Mouse (Mus musculus): ENCODE data around the gene Serpina5. TPM values are rescaled to one million over a fixed set of nuclear protein-coding genes. Genes with fewer than 3 reads are reported as not detected.

Serpina5 gene
- polyA plus RNA-seq, 1 experiment: not detected

DNA sequence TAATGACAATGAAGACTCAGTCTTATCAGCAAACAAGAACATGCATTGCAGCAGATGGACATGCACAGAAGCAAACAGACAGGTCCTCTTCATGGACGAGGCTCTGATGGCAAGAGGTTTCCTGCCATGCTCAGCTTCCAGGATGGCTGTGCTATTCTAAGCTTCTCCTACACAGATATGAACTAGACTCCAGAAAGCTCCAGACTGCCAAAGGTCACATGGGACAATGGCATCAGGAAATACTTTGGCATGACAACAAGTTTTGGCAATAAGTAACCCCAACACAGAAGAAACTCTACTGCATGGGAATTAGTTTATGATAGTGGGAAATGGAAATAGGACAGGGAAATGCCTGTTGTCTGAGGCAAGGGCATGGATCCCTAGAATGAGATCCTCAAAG, 42.4 kb downstream of the Serpina5 start:
- Histone ChIP-seq H3K4me1 (ENCODE audit: control insufficient read depth, insufficient read depth, low read length) (no peaks in the 10 kb centered on the region; the same call in 1 of the 2 replicates), H3K4me3 (ENCODE audit: insufficient read depth, low read depth, low read length) (no peak overlapping the region), H3K27me3 (replicated peaks; ENCODE audit: control insufficient read depth, insufficient read depth, low read length) (no peaks in the 10 kb centered on the region), H3K27ac (ENCODE audit: insufficient read depth, low read depth, low read length) (no peak overlapping the region), H3K36me3 (ENCODE audit: control insufficient read depth, insufficient read depth, low read length) (no peaks in the 10 kb centered on the region)
- TF ChIP-seq POLR2A (IDR thresholded peaks at IDR 0.05; ENCODE audit: low read depth, low read length) (no peak), CTCF (conservative IDR thresholded peaks at IDR 0.05; ENCODE audit: insufficient read depth, insufficient read length, low read depth, low read length) (no peak)
- peak; percentile 72 for DNase-seq
- 53% methylated on average over 1 of the region's 1 CpGs for WGBS

- Histone ChIP-seq H3K4me1 (ENCODE audit: control insufficient read depth, insufficient read depth, low read length) (no peaks in the 10 kb centered on the region; the same call in 1 of the 2 replicates), H3K36me3 (ENCODE audit: control insufficient read depth, insufficient read depth, low read length) (no peaks in the 10 kb centered on the region), H3K27ac (ENCODE audit: insufficient read depth, low read depth, low read length) (no peak overlapping the region), H3K27me3 (replicated peaks; ENCODE audit: control insufficient read depth, insufficient read depth, low read length) (no peaks in the 10 kb centered on the region), H3K4me3 (ENCODE audit: insufficient read depth, low read depth, low read length) (no peak overlapping the region)
- TF ChIP-seq POLR2A (IDR thresholded peaks at IDR 0.05; ENCODE audit: low read depth, low read length): no peak
- no peak for TF ChIP-seq CTCF (conservative IDR thresholded peaks at IDR 0.05; ENCODE audit: insufficient read depth, insufficient read length, low read depth, low read length)
- WGBS: 88% methylated on average over 2 of the region's 2 CpGs
- DNase-seq: no peak
Observed at GRCm38 (mm10) chr12:104145571-104145970, 44.7 kb downstream of the Serpina5 start.

- Histone ChIP-seq H3K36me3 (ENCODE audit: control insufficient read depth, insufficient read depth, low read length) (no peaks in the 10 kb centered on the region), H3K27ac (ENCODE audit: insufficient read depth, low read depth, low read length) (no peak overlapping the region), H3K27me3 (replicated peaks; ENCODE audit: control insufficient read depth, insufficient read depth, low read length) (no peaks in the 10 kb centered on the region), H3K4me3 (ENCODE audit: insufficient read depth, low read depth, low read length) (no peak overlapping the region), H3K4me1 (ENCODE audit: control insufficient read depth, insufficient read depth, low read length) (no peaks in the 10 kb centered on the region)
- TF ChIP-seq POLR2A (IDR thresholded peaks at IDR 0.05; ENCODE audit: low read depth, low read length) (no peak), CTCF (conservative IDR thresholded peaks at IDR 0.05; ENCODE audit: insufficient read depth, insufficient read length, low read depth, low read length) (no peak)
- no peak for DNase-seq
- WGBS: 54% methylated on average over 2 of the region's 2 CpGs
Observed at GRCm38 (mm10) chr12:104151989-104152388, 51.1 kb downstream of the Serpina5 start.

GRCm38 (mm10) chr12:104153041-104153645, 52.2 kb downstream of the Serpina5 start:
- DNase-seq: no peak
- Histone ChIP-seq H3K4me3 (ENCODE audit: insufficient read depth, low read depth, low read length) (no peak overlapping the region), H3K27ac (ENCODE audit: insufficient read depth, low read depth, low read length) (no peak overlapping the region), H3K27me3 (replicated peaks; ENCODE audit: control insufficient read depth, insufficient read depth, low read length) (no peaks in the 10 kb centered on the region), H3K36me3 (ENCODE audit: control insufficient read depth, insufficient read depth, low read length) (no peaks in the 10 kb centered on the region), H3K4me1 (ENCODE audit: control insufficient read depth, insufficient read depth, low read length) (no peaks in the 10 kb centered on the region)
- 69% methylated on average over 3 of the region's 3 CpGs for WGBS
- no peak for TF ChIP-seq POLR2A (IDR thresholded peaks at IDR 0.05; ENCODE audit: low read depth, low read length)
- TF ChIP-seq CTCF (conservative IDR thresholded peaks at IDR 0.05; ENCODE audit: insufficient read depth, insufficient read length, low read depth, low read length): no peak

GRCm38 (mm10) chr12:104153656-104154055, 52.7 kb downstream of the Serpina5 start, which contains the start of gene Serpina3c:
Serpina3c (minus strand) TSS chr12:104153870.
- no peak for DNase-seq
- WGBS: 90% methylated on average over 2 of the region's 2 CpGs
- Histone ChIP-seq H3K4me1 (ENCODE audit: control insufficient read depth, insufficient read depth, low read length) (no peaks in the 10 kb centered on the region), H3K4me3 (ENCODE audit: insufficient read depth, low read depth, low read length) (no peak within 1 kb of the TSS), H3K36me3 (ENCODE audit: control insufficient read depth, insufficient read depth, low read length) (no peaks in the 10 kb centered on the region), H3K27me3 (replicated peaks; ENCODE audit: control insufficient read depth, insufficient read depth, low read length) (no peaks in the 10 kb centered on the region), H3K27ac (ENCODE audit: insufficient read depth, low read depth, low read length) (no peak within 1 kb of the TSS)
- TF ChIP-seq CTCF (conservative IDR thresholded peaks at IDR 0.05; ENCODE audit: insufficient read depth, insufficient read length, low read depth, low read length): no peak
- no peak for TF ChIP-seq POLR2A (IDR thresholded peaks at IDR 0.05; ENCODE audit: low read depth, low read length)

Other genes with a start within 250 kb of the Serpina5 start
- gene Serpina1a, start 237.6 kb upstream of the Serpina5 start, polyA plus RNA-seq (2012; rRNA removed): 11.3 and 16.6 TPM in 2 replicates
- 3.2 and 4.0 TPM in 2 replicates for gene Serpina1c, start 196.2 kb upstream of the Serpina5 start, polyA plus RNA-seq (2012; rRNA removed)
- gene Serpina1e, start 142.1 kb upstream of the Serpina5 start, polyA plus RNA-seq (2012; rRNA removed): 0.18 and 3.5 TPM in 2 replicates
- gene Serpina11, start 111.2 kb upstream of the Serpina5 start, polyA plus RNA-seq (2012; rRNA removed): 0.11 TPM in 1 of 2 replicates, not detected in the other
- gene Serpina9, start 87.4 kb upstream of the Serpina5 start, polyA plus RNA-seq (2012; rRNA removed): not detected in 2 replicates
- gene Serpina12, start 56.7 kb upstream of the Serpina5 start, polyA plus RNA-seq (2012; rRNA removed): not detected in 2 replicates
- not detected in 2 replicates for gene Serpina3a, start 11.6 kb downstream of the Serpina5 start, polyA plus RNA-seq (2012; rRNA removed)
- not detected in 2 replicates for gene Serpina3b, start 26.9 kb downstream of the Serpina5 start, polyA plus RNA-seq (2012; rRNA removed)
- gene Serpina3c, start 52.8 kb downstream of the Serpina5 start, polyA plus RNA-seq (2012; rRNA removed): 1.0 and 2.2 TPM in 2 replicates
- 0.12 and 0.70 TPM in 2 replicates for gene Serpina3f, start 113.4 kb downstream of the Serpina5 start, polyA plus RNA-seq (2012; rRNA removed)
- 3.7 and 8.2 TPM in 2 replicates for gene Serpina3g, start 135.1 kb downstream of the Serpina5 start, polyA plus RNA-seq (2012; rRNA removed)
- 0.07 and 0.08 TPM in 2 replicates for gene Serpina3i, start 162.0 kb downstream of the Serpina5 start, polyA plus RNA-seq (2012; rRNA removed)
- not detected in 2 replicates for gene Serpina3j, start 213.4 kb downstream of the Serpina5 start, polyA plus RNA-seq (2012; rRNA removed)
- gene Serpina3k, start 237.4 kb downstream of the Serpina5 start, polyA plus RNA-seq (2012; rRNA removed): 0.26 TPM in 1 of 2 replicates, not detected in the other
- gene Serpina3m, start 237.4 kb downstream of the Serpina5 start, polyA plus RNA-seq (2012; rRNA removed): 0.07 TPM in 1 of 2 replicates, not detected in the other

All from kidney, adult 2 months (tissue).